Mouse (Mus musculus) layer of hippocampus, adult 8-10 months (tissue): ENCODE results near the gene Pgd. TPM values are rescaled to one million over a fixed set of nuclear protein-coding genes. Genes with fewer than 3 reads are reported as not detected.
"Not testable (repeated sequence)": the region's sequence is repeated elsewhere in the genome, so short reads cannot be mapped to it uniquely, and the experiment has no call there.

Experiments used
- DNase-seq, 2 experiments: peaks; one replicate each; pipeline ENCODE4 v3.0.0; 2022; ENCODE audit warnings: low spot score in 2 of 2
- total RNA-seq, 4 experiments: library from RNA; stranded (reverse); gene quantifications; 2 replicates each; pipeline ENCODE4 v1.2.4; 2022

The Pgd gene
- total RNA-seq, 4 experiments from 2014 or later: 33.0 to 46.5 (median 40.5) TPM

DNA sequence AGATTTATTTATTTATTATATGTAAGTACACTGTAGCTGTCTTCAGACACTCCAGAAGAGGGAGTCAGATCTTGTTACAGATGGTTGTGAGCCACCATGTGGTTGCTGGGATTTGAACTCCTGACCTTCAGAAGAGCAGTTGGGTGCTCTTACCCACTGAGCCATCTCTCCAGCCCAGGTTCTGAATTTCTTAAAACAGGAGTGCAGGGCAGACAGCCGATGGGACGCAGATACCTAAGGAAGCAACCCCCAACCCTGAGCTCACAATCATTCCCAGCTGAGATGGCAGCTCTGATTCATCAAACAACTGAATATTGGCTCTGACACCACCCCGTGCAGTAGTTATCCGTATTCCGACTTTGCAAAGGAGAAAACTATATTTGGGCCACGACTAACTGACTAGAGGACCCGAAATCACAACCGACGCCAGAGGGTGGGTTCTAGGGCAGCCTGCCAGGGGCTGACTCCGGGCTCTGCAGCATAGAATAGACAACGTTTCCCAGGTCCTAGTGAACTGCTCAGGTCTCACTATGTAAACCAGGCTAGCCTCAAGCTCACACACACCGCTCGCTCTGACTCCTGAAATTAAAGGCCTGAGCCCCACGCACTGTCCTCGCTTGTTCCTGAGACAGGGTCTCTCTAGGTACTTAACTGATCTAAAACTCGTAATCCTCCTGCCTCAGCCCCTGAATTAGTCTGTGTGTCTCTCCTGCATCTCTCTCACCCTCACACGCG, 30.3 kb downstream of the Pgd start:
- DNase-seq: no peak

DNA sequence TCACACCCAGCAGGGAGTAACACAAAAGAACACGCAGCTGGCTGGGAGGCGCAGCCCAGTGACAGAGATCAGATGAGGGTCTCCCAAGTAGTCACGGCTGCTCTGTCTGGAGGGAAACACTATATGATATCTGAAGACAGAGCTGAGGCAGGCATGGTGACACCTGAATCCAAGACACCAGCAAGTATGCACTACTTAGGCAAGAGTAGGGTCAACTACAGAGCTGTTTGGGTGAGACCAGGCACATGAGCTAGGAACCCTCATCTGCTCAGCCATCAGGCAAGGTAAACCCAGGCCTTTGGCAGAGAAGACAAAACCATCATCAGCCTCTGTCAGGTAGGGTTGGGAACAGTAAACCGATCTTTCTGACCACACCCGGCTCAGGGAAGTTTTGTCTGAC, 33.2 kb downstream of the Pgd start:
- DNase-seq: no peak

DNA sequence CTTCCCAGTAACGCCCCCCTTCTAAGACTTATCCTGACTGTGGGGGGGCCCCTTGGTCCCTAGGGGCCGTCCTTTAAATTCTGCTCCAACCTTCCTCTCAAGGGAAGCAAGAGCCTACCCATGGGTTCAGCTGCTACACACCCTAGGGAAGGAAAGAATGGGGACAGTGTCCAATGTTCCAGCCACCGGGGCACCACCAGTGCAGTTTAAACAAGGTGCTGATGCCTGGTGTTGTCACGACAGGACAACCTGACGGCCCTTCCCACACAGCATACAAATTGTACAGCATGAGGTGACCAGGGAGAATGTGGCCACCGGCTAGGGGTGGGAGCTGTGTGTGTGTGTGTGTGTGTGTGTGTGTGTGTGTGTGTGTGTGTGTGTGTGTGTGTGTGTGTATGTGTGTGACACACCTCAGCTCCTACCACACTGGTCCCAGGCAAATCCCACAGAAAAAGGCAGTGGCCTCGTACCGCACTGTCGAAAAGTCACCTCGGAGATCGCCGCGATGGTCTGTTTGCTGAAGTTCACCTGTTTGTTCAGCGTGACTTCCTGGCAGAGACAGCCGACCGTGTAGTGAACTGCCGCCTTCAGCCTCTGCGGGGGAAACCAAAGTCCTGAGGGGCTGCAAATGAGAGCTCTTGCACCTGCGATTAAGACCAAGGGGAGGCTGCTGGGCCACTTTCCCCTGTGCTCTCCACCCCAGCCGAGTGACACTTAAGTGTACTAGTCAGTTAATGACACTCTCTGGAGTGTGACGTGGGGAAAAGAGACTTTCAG, 34.6 kb downstream of the Pgd start:
- no peak for DNase-seq

DNA sequence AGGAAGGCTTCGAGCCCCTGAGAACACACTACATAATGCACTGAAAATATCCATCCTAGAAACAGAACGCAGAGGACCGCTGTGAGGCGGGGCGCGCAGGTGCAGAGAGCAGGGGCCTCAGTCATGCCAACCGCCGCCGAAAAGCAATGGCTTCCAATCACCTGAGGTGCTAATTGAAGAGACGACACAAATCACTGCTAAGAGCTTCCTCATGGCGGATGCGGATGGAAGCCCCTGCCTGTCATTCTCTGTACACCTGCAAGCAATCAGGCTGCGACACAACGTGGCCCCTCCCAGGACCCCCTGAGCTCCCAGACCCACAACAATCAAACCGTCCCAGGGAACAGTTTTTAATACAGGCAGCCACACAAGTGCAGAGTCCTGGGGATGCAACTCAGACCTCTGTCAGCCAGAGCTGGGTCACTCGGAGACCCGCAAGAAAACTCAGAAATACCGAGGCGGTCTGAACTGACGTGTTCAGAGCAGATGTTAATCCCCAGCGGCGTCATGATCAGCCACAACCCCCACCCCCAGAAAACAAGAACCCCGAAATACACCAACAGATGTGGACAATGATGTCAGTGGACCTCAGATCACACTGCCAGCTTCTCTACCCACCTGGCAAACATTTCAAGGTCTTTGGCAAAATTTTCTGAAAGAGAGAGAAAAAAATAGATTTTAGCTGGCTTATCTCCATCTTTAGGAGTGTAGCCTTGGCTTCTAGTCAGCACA, 35.4 kb downstream of the Pgd start:
- DNase-seq: no peak

DNA sequence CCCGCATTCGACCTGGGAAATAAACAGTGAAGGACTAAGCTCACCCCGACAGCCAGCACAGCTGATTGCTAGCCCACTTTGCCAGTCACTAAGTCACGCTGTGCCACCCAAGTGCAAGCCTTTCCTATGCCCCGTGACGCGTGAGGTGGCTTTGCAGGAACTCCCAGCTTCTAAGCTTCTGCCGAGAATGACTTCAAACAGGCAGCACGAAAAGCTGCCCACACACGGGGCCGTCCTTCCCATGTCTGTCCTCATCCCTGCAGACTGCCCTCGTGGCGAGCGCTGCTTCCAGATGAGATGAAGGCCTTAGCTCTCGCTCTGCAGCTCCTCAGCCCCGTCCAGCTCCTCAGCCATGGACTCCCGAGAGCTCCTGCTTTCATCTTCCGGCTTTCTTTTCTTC, 38.1 kb downstream of the Pgd start:
- DNase-seq: no peak

DNA sequence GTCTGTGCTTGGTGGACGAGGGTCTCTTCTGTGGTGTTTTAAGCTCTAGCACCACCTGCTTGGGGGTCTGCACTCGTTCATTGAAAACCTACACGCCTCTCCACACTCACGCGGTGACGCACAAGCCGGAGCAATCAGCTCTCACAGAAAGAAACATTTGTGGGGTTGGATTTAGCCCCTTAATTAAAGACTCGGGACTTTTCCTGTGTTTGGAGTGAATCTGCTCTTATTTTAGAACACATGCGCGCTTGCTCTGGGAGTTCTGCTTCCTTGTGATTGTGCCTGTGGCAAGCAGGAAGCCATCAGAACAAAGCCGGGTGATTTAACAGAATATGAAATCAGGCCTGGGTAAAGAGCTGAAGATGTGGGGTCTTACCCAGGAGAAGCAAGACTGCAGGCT, 39.9 kb downstream of the Pgd start, which contains the start of gene Cort:
TSS of gene Cort (minus strand) at position 101 of the 400 bp plus-strand sequence.
- no peak for DNase-seq

DNA sequence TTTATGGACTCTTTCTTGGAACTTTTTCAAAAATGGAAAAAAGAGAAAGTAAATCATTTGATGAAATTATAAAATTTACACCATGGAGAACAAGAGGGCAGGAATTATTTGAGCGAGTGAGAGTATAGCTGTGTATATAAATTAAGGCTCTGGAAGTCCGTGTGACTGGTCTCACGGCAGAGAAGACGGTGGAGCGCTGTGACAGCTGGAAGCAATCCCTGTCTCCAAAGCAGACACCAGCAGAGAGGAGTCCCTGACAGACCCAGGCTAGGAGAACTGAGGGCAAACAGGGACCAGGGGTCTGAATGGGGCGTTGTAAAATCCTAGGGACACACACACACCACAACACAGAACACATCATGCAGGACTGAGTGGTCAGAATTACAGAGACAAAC, 40.5 kb downstream of the Pgd start:
- DNase-seq: no peak

DNA sequence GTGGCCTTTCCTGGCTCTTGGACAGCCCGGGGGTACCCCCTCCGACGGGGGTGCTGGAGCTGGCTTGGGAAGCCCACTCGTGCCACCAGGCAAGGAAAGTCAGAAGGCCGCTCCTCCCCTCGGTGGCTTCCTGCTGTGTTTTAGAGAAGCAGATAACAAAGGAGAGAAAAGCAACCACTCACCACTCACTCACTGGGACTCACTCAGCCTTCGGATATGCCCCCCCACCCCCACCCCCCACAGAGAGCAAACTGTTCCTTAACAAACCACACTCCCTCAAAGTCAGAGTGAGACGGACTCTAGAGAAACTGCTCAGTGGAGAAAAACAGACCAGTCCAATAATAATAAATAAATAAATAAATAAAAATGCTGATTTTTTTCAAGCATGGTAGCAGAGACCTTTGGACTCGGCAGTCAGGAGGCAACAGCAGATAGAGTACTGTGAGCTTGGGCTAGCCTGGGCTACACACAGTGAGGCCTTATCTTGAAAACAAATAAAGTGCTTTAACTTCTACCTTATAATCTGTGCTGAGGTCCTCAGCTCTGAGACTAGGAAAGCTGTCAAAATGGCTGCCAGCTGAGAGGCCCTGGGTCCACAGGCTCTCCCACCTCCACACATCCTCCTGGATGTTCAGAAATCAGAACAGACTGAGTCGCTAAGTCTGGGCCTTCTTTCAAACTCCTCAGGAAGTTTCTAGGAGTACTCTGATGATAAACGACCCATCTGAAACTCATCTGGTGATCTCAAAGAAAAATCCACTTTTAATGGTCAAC, 41.0 kb downstream of the Pgd start:
- no peak for DNase-seq

DNA sequence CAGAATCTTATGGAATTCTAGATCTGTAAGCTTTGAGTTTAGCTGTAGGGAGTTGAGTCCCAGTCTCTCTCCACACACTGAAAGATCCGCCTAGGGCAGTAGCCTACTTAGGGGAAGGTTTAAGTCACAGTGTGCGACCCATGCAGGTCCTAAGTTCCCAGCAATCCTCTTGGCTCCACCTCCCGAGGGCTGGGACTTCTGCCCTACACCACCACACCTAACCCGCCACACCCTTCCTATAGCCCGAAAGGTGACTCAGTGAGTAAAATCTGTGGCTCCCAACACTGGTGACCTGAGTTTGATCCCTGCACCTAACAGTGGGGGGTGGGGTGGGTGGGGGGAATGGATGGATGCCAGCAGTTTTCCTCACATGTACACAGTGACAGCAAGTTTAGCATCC, 43.1 kb downstream of the Pgd start:
- DNase-seq: no peak

DNA sequence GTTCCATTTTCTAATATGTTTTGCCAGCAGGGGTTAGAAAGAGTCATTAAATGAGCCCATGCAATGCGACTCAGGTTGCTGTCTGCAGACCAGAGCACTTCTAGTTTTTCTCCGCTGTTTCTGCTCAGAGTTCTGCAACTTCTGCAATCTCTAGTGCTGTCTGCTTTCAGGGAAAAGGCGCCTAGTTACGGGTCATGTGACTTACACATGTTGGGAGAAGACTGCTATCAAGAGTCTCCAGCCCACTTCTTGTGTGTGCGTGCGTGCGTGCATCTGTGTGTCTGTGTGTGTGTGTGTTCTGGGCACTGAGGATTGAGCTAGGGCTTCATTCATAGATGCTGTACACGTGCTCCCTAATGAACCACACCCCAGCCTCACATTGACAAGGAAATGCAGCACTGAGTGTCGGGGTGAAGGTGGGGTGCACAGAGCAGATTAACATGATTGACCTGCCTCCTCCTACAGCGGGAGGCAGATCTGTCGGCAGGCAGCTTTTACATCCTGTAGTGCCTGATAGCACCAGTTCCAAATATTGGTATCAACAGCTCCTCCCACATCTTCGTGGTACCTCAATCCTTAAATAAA, 46.5 kb downstream of the Pgd start:
- DNase-seq: not testable (repeated sequence)

DNA sequence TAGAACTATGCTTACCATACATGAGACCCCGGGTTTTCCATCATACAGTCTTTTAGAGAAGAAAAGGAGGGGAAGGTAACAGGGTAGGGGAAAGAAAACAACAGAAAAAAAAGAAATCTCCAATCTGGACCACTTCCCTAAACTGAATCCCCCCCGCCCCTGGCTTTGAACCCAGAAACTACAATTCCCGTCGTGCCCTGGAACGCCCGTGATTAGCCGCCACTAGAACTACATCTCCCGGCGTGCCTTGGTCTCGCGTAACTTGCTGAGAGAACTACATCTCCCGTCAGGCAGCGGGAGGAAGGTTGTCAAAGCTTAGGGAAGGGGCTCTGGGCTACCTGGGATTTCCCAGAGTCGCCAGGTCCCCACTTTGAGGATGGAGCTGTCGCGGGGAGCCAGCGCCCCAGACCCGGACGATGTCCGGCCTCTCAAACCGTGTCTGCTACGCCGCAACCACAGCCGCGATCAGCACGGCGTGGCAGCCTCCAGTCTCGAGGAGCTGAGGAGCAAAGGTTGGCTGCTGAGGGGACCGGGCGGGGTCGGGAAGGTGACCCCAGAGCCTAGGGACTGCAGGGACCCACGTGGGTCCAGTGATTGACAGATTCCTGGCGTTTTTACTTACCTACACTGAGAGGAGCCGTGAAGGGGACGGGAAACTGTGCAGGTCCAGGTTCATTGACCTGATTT, 62.6 kb downstream of the Pgd start, which contains the start of gene Dffa:
TSS of gene Dffa (plus strand) at position 272 of the 687 bp plus-strand sequence.
- DNase-seq: peak; percentile 91 to 92

DNA sequence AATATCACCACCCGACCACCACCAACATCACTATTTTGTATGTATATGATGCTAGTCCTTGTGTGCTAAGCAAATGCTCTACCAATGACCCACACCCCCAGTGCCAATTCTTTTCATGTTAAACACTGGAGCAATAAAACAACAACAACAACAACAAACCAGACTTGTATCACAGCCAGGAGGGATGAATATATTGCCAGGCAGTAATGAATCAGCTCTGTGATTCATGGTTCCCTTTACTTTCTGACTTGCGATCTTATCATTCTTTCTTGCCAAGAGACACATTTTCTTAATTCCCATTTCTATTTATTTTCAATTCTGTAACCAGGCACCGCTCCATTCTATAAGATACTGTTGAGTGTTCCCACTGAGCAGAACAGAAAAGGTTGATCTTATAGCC, 65.1 kb downstream of the Pgd start:
- DNase-seq: no peak

DNA sequence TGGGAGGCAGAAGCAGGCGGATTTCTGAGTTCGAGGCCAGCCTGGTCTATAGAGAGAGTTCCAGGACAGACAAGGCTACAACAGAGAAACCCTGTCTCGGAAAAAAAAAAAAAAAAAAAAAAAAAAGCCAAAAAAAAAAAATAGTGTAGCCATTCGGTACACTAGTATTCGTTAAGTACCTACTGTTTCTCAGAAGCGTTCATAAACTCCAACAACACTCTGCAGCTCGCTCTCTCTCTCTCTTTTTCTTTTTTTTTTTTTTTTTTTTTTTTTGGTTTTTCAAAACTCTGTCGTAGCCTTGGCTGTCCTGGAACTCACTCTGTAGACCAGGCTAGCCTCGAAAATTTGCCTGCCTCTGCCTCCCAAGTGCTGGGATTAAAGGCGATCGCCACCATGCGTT, 66.1 kb downstream of the Pgd start:
- DNase-seq: not testable (repeated sequence)

Other genes with a start within 250 kb of the Pgd start
- gene Pex14, start 66.9 kb downstream of the Pgd start, total RNA-seq: 10 to 100 TPM; 44.2 to 48.7 (median 46.2) TPM
- gene Dffa, start 62.6 kb downstream of the Pgd start, total RNA-seq: 10 to 100 TPM; 52.4 to 57.7 (median 54.2) TPM
- gene Cort, start 40.0 kb downstream of the Pgd start, total RNA-seq: 10 to 100 TPM in 2 of 4 experiments, 1 to 10 TPM in 2; 8.6 to 11.8 (median 10.3) TPM
- gene Cenps, start 29.1 kb downstream of the Pgd start, total RNA-seq: 10 to 100 TPM; 24.7 to 33.6 (median 29.6) TPM
- gene Kif1b, start 140.9 kb upstream of the Pgd start, total RNA-seq: 100 to 1,000 TPM; 401 to 453 (median 422) TPM